Mouse (Mus musculus) C2C12 (cell line): ENCODE data around the gene Gcnt1.

Experiments used
- CTCF ChIP-seq: IDR thresholded peaks from one replicate; pipeline ENCODE4 v1.5.1; 2011; ENCODE audit not compliant: control insufficient read depth, insufficient read depth, insufficient read length
- FOSL1 ChIP-seq: IDR thresholded peaks from one replicate; pipeline ENCODE4 v1.8.0; 2011; ENCODE audit warnings: mild to moderate bottlenecking, low read length; ENCODE audit not compliant: poor library complexity, insufficient read depth, severe bottlenecking
- MAX ChIP-seq: IDR thresholded peaks from one replicate; pipeline ENCODE4 v1.6.1; 2011; ENCODE audit warnings: mild to moderate bottlenecking, control low read depth
- MYOD1 ChIP-seq: IDR thresholded peaks from one replicate; pipeline ENCODE4 v1.6.1; 2011; ENCODE audit warnings: low read depth; ENCODE audit not compliant: control insufficient read depth, insufficient read length
- MYOG ChIP-seq: IDR thresholded peaks from one replicate; pipeline ENCODE4 v1.6.1; 2011; ENCODE audit not compliant: control insufficient read depth, insufficient read length; ENCODE audit errors: extremely low read depth
- USF1 ChIP-seq: IDR thresholded peaks from one replicate; pipeline ENCODE4 v1.6.1; 2011; ENCODE audit warnings: low read depth, mild to moderate bottlenecking, control low read depth, moderate library complexity

GRCm38 (mm10) chr19:17319770-17320169 is 52.9 kb downstream of the Gcnt1 start:
- TF ChIP-seq MYOD1 (no peak), CTCF (no peak), USF1 (no peak), FOSL1 (no peak), MAX (no peak), MYOG (no peak)
